Mouse (Mus musculus): ENCODE measurements around the gene Hsd11b1.
"Not testable (repeated sequence)": the region's sequence is repeated elsewhere in the genome, so short reads cannot be mapped to it uniquely, and the experiment has no call there.

DNA sequence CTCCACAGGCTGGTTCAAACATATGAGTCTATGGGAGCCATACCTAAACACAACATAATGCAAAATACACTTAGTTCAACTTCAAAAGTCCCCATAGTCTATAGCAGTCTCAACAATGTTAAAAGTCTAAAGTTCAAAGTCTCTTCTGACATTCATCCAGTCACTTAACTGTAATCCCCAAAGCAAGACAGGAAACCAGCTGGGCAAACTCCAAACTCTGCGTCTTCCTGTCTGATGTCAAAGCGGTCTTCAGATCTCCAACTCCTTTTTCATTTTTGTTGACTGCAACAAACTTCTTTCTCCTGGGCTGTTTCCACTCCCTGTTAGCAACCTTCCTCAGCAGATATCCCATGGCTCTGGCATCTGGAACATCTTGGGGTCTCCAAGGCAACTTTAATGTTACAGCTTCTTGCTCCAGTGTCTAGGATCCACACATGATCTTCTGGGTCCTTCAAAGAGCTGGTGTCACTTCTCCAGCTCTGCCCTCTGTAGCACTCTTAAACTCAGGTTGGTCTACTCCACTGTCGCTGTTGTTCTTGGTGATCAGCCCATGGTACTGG is 22.0 kb upstream of the Hsd11b1 start:
- TF ChIP-seq TAL1, GATA1 (IDR thresholded peaks at IDR 0.05; ENCODE audit: low read length): not testable (repeated sequence)
